Mouse (Mus musculus) monocyte, adult 59 days (primary cell): ENCODE results near the gene Atp13a4. TPM values are rescaled to one million over a fixed set of nuclear protein-coding genes. Genes with fewer than 3 reads are reported as not detected.

ENCODE experiments used
- total RNA-seq, 2 experiments: library from RNA; stranded (reverse); gene quantifications; one replicate each; pipeline ENCODE4 v1.2.4; 2023

Atp13a4 gene
- total RNA-seq: not detected

GRCm38 (mm10) chr16:29544829-29545228 is at the start of gene Atp13a4:
Atp13a4 (minus strand) TSS chr16:29544864.

GRCm38 (mm10) chr16:29579167-29579786 is 34.6 kb upstream of the Atp13a4 start, which contains the start of gene Opa1:
Opa1 (plus strand) TSS chr16:29579334.

DNA sequence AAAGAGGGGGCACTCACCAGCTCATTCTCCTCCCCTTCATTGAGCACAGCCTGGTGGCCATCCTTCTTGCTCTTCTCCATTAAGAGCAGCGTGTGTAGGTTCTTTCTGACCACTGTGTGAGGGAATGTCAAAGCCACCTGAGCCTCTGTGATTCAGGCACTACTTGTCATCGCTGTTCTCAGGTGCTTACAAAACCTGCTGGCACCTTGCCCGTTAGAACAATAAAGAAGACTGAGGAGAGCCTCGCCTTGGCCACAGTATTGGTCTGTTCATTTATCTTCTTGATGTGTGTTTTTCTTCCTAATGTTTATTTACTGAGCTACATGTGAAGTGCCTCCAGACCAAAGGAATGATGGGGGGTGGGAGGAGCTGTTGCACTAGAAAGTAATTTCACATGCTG is 166.2 kb downstream of the Atp13a4 start, which contains the start of gene Atp13a5:
Atp13a5 (minus strand) TSS at position 275 of the 400 bp plus-strand sequence.

Other genes with a start within 250 kb of the Atp13a4 start
- not detected for gene Atp13a5, start 166.1 kb downstream of the Atp13a4 start, total RNA-seq
- 10 to 100 TPM; 36.4 to 38.0 TPM for gene Opa1, start 34.5 kb upstream of the Atp13a4 start, total RNA-seq